Mouse (Mus musculus) heart, embryonic 14.5 days (tissue): ENCODE measurements at regions not wholly inside any gene's neighbourhood (a gene's known extent, or its start where the extent isn't known, plus 50 kb on each side); places are given as distances from the start of the nearest gene placed in this dataset.

Source experiments
- ATAC-seq: fragments of 200-750 bp; cut with Nextera tagmentation; 2 replicates; pipeline ENCODE4 v1.8.0; 2017; ENCODE audit warnings: low read depth, moderate TSS enrichment; ENCODE audit not compliant: insufficient number of reproducible peaks, insufficient read depth, low FRiP score
- H3K27ac ChIP-seq, 2 experiments: fragments of 200-500 bp in 1 of 2; fragments of 300-500 bp in 1 of 2; sonication (generic) in 1 of 2; replicated peaks in 1 of 2; 2 replicates each; pipeline ENCODE4 v1.5.1; 2012 to 2014; ENCODE audit warnings: low read depth in 2 of 2, low read length in 2 of 2, control low read depth in 1 of 2, mild to moderate bottlenecking in 1 of 2, mixed read lengths in 1 of 2; ENCODE audit not compliant: control insufficient read depth in 1 of 2, insufficient read depth in 1 of 2
- H3K27me3 ChIP-seq: fragments of 300-500 bp; sonication (generic); 2 replicates; pipeline ENCODE4 v1.6.1; 2014; ENCODE audit warnings: mild to moderate bottlenecking, low read length, control low read depth; ENCODE audit not compliant: control insufficient read depth, insufficient read depth
- H3K36me3 ChIP-seq: fragments of 300-500 bp; sonication (generic); 2 replicates; pipeline ENCODE4 v1.6.1; 2014; ENCODE audit warnings: mild to moderate bottlenecking, control low read depth, low read length, mixed read lengths; ENCODE audit not compliant: control insufficient read depth, insufficient read depth
- H3K4me1 ChIP-seq, 2 experiments: fragments of 200-500 bp in 1 of 2; fragments of 300-500 bp in 1 of 2; sonication (generic) in 1 of 2; 2 replicates each; pipeline ENCODE4 v1.6.1; 2012 to 2014; ENCODE audit warnings: low read length in 2 of 2, control low read depth in 1 of 2, mixed read lengths in 1 of 2; ENCODE audit not compliant: control insufficient read depth in 2 of 2, insufficient read depth in 2 of 2
- H3K4me2 ChIP-seq: fragments of 300-500 bp; sonication (generic); 2 replicates; pipeline ENCODE4 v1.6.1; 2014; ENCODE audit warnings: mild to moderate bottlenecking, low read length
- H3K4me3 ChIP-seq, 2 experiments: fragments of 200-500 bp in 1 of 2; fragments of 300-500 bp in 1 of 2; sonication (generic) in 1 of 2; 2 replicates each; pipeline ENCODE4 v1.5.1; 2012 to 2014; ENCODE audit warnings: low read length in 2 of 2, mild to moderate bottlenecking in 2 of 2, control low read depth in 1 of 2, low read depth in 1 of 2, moderate library complexity in 1 of 2; ENCODE audit not compliant: control insufficient read depth in 1 of 2, insufficient read depth in 1 of 2
- H3K9ac ChIP-seq: fragments of 300-500 bp; sonication (generic); 2 replicates; pipeline ENCODE4 v1.6.1; 2014; ENCODE audit warnings: mild to moderate bottlenecking, low read length
- H3K9me3 ChIP-seq: fragments of 300-500 bp; sonication (generic); 2 replicates; pipeline ENCODE4 v1.6.1; 2016; ENCODE audit warnings: low read length, control low read depth; ENCODE audit not compliant: control insufficient read depth
- WGBS: fragments of 180-500 bp; shearing (Covaris S2); extraction: QIAGEN DNeasy Blood & Tissue Kit; methylation state at CpG from one replicate; pipeline ENCODE4 v1.1.7; 2014; 5-methylcytosine and 5-hydroxymethylcytosine counted together

DNA sequence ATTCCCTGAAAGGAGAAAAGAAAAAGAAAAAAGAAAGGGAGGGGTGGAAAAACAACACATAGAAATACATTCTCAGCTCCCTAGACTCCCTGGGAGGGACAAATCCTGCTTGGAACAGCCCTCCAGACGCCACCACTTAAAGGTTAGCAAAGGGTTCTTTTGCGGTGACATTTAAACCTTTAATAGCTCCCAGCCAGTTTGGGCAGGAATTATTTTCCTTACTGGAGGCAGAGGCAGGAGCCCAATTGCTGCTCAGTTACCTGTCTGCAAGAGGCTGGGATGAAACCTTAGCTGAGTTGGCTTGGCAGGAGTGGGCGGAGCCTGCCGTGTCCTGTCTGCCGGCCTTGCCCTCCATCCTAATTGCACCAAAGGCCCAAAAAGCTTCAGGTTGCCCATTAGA lies 490.4 kb upstream of the Etaa1 start:
- WGBS = 61% methylated on average over 5 of the region's 5 CpGs
- no peaks in the 10 kb centered on the region for H3K36me3 ChIP-seq

DNA sequence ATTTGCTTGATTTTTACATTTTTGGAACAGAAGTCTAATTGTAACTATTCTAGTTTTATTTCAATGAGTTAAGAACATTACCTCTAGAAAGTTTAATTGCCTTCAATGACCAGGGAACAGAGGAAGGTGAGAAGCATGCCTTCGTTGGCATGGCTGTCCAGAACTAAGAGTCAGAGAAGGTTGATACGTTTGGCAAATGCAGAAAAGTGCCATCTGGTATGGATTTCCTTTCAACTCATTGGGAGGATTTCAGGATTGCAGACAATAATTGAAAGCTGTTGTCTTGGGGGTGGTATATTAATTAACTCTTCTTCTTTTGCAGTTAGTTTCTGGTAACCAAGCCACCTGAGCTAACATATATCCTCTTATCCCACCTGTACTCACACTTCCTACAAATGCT lies 489.5 kb upstream of the Etaa1 start:
- Histone ChIP-seq H3K9ac (no peak overlapping the region), H3K4me3 (no peak overlapping the region), H3K27ac (no peak overlapping the region), H3K4me2 (no peak overlapping the region), H3K27me3 (no peaks in the 10 kb centered on the region), H3K36me3 (no peaks in the 10 kb centered on the region), H3K4me1 (no peaks in the 10 kb centered on the region), H3K9me3 (no peaks in the 10 kb centered on the region)
- ATAC-seq = no peak
- WGBS = 88% methylated on average over 2 of the region's 2 CpGs

More for the DNA sequence above, 490.4 kb upstream of the Etaa1 start:
- H3K4me1 ChIP-seq = no peaks in the 10 kb centered on the region
- no peak overlapping the region for H3K9ac ChIP-seq
- H3K9me3 ChIP-seq = no peaks in the 10 kb centered on the region
- H3K4me3 ChIP-seq = no peak overlapping the region
- no peak for ATAC-seq
- H3K27ac ChIP-seq = no peak overlapping the region
- H3K4me2 ChIP-seq = no peak overlapping the region
- H3K27me3 ChIP-seq = no peaks in the 10 kb centered on the region

DNA sequence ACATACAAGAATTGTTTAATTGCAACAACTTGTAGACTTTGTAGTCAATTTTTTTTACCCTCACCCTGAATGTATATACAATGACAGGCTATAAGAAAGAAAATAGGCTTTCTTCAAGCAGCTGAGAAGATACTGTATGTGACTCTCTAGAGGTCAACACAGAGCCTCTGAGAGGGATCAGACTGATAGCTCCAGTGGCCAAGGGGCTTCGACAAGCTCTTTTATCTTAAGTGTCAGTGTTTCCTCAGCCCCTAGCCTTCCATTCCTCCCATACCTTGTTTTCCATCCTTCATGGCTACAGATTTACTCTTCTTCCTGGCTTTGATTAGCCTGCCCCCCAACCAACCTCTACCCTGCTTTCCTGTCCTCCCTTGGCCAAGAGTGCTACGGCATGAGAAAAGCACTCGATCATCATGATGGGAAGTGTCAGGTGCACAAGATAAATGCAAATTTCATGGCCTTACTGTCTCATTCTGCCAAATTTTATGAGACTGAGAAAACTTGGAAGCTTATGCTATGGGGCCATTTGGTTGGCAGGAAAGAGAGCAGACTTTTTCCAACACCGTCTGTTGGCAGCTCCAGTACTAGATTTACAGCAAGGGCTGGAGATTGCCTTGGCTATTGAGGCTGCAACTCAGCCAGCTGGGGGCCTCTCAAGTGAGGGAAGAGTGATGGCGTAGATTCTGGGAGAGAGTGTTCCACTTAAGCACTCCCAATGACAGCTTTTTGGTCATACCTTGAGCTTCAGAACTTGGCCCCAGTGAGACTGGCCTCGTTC lies 484.3 kb upstream of the Etaa1 start:
- Histone ChIP-seq H3K9me3 (no peaks in the 10 kb centered on the region), H3K27ac (no peak overlapping the region), H3K4me2 (no peak overlapping the region), H3K4me1 (no peaks in the 10 kb centered on the region), H3K4me3 (no peak overlapping the region), H3K27me3 (no peaks in the 10 kb centered on the region), H3K36me3 (no peaks in the 10 kb centered on the region), H3K9ac (no peak overlapping the region)
- no peak for ATAC-seq
- WGBS = 60% methylated on average over 6 of the region's 6 CpGs

DNA sequence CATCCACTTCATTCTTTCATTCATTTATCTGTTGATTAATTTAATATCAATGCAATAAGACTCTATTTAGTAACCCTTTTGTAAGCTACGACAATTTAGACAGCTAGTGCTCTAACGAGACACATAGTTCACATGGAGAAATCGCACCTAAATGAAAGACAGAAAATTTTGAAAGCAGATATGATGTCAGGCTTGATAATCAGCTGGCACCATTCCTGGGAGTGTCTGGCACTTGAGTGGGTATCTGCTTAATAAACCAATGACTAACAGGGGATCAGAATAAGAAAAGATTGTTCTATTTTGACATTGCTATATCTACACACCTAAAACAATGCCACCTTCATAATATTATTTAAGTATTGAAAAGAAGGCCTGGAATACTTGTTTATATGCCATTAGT lies 467.4 kb upstream of the Etaa1 start:
- no peak overlapping the region for H3K4me2 ChIP-seq
- no peak for ATAC-seq
- WGBS = 86% methylated on average over 3 of the region's 3 CpGs

DNA sequence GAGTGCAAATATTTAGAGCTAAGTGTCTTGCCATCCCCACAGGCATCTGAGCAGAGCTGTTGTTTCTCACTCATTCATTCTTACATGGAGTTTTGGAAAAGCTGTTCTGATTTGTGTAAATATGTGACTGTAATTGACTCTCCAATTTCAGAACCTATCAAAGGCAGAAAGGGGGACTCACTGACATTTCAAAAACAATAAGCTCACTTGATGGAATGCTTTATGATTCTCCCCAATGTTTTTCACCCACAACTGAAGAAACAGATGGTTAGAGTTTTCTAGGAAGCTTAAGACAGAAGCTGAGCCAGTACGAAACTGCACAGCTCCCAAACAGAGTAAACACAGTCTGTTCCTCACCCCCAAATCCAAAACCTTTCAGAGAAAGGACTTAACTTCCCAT lies 460.1 kb upstream of the Etaa1 start:
- no peaks in the 10 kb centered on the region for H3K4me1 ChIP-seq
- H3K9me3 ChIP-seq = no peaks in the 10 kb centered on the region
- H3K27ac ChIP-seq = no peak overlapping the region
- H3K9ac ChIP-seq = no peak overlapping the region
- no peak overlapping the region for H3K4me3 ChIP-seq
- no peaks in the 10 kb centered on the region for H3K36me3 ChIP-seq
- no peak for ATAC-seq
- 79% methylated on average over 1 of the region's 1 CpGs for WGBS
- no peaks in the 10 kb centered on the region for H3K27me3 ChIP-seq
- no peak overlapping the region for H3K4me2 ChIP-seq

More for the DNA sequence above, 467.4 kb upstream of the Etaa1 start:
- Histone ChIP-seq H3K27me3 (no peaks in the 10 kb centered on the region), H3K9ac (no peak overlapping the region), H3K4me1 (no peaks in the 10 kb centered on the region), H3K4me3 (no peak overlapping the region), H3K36me3 (no peaks in the 10 kb centered on the region), H3K9me3 (no peaks in the 10 kb centered on the region), H3K27ac (no peak overlapping the region)

DNA sequence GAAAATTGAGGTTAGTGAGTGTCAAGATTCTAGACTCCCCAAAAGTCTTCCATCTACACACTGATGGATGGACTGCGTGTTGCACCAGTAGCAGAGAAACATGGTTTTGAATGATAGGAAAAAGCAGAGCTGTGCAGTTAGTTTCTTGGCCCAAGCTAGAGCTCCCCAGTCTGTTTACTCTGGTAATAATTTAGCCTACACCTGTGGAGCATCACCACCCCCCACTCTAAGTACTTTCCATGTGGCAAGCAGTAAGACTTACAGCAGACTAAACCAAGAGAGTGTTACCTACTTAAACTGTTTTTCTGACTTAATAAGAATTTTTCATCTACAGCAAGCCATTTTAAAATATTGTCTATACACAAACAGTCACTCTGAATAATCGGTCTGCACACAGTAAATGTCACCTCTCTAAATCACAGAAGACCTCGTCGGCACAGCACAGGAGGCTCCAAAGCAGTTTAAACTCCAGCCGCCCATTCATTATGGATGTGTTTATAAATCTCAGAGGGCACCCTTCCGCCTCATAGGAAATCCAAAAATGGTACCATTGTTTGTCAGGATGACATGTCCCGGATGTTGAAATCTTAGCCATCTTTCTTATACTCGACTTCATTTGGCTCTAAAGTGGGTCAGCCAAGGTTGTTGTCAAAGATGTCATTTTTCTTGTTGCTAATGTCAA lies 454.5 kb upstream of the Etaa1 start:
- Histone ChIP-seq H3K9ac (no peak overlapping the region), H3K36me3 (no peaks in the 10 kb centered on the region), H3K27ac (no peak overlapping the region), H3K4me1 (no peaks in the 10 kb centered on the region), H3K9me3 (no peaks in the 10 kb centered on the region), H3K4me3 (no peak overlapping the region), H3K27me3 (no peaks in the 10 kb centered on the region), H3K4me2 (no peak overlapping the region)
- WGBS = 86% methylated on average over 8 of the region's 8 CpGs
- ATAC-seq = no peak

DNA sequence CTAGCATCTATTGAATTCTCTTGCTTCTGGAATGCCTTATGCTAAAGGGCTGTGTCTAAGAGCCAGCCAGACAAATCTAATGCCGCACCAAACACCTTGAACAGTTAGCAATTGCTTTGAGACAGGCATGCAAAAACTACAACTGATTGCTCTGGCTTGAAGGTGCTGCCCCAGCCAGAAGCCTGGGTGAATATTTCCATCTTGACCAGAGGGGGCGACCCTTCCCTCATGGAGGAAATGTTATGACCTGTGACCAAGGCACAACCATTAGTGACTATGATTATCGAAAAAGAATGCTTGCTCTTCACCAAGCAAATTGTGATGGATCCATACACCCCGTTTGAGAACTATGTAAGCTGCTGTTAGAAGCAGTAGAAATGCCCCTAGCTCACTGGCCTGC lies 445.9 kb upstream of the Etaa1 start:
- Histone ChIP-seq H3K27ac (no peak overlapping the region), H3K9me3 (no peaks in the 10 kb centered on the region), H3K4me3 (no peak overlapping the region), H3K4me1 (no peaks in the 10 kb centered on the region), H3K9ac (no peak overlapping the region), H3K4me2 (no peak overlapping the region), H3K27me3 (no peaks in the 10 kb centered on the region), H3K36me3 (no peaks in the 10 kb centered on the region)
- 64% methylated on average over 4 of the region's 4 CpGs for WGBS
- ATAC-seq = no peak
